Mouse (Mus musculus): ENCODE measurements around the gene Smyd1.
"Not testable (repeated sequence)": the region's sequence is repeated elsewhere in the genome, so short reads cannot be mapped to it uniquely, and the experiment has no call there.

Gene Smyd1

DNA sequence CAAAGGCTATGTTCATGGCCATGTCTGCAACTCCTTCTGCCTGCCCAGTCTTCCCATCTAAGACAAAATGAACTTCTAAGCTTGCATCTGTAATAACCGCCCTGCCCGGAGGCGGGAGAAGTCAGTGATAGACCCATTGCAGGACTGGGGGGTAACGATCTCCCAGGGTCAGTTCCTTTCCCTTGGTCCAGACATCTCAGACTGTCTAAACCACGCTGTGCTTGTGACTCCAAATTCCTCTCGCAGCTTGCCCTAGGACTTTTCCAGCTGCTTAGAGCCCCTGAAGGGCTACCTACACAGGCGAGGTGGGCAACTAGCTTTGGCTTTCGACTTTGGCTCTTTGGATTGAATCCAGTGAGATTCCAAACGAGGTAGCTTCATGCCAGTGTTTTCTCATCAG lies 2.8 kb upstream of the Smyd1 start:
- DNase-seq (ENCODE audit: low spot score): no peak

DNA sequence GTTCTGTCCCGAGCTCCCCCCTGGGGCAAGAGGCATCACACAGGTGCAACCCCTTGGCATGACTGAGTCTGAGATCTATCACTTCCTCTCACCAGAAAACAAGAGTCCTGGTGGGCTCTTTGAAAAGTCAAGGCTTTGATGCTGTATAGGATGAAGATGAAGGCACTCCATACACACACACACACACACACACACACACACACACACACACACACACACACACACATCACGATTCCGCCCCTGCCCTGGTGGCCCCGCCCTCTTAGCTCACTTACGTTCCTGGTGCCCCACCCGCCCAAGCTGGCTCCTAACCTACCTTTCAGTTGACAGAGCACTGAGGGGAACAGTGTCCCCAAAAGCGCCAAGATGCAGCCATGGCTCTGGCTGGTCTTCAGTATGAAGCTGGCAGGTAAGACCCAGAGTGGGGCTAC lies 473 bp upstream of the Smyd1 start, which contains the start of gene Cd8b1:
TSS of gene Cd8b1 (plus strand) at position 298 of the 431 bp plus-strand sequence.
- no peak for DNase-seq (ENCODE audit: low spot score)

DNA sequence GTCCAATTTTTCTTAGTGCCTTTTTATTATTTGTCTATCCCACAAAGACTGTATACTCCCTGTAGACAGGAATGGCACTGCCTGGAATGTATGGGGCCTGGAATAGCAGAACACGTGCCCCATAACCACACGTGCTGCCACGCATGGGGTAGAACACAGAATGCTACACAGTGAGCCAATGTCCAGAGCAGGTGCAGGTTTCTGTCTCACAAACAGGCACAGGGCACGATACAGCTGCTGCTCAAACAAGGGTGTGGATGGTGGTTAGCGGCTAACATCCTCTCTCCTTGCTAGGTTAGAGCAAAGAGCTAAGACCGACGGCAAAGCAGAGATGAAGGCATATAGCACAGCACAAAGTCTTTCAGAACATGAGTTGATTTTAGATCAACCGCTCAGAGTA lies 14.5 kb downstream of the Smyd1 start:
- no peak for DNase-seq (ENCODE audit: low spot score)

DNA sequence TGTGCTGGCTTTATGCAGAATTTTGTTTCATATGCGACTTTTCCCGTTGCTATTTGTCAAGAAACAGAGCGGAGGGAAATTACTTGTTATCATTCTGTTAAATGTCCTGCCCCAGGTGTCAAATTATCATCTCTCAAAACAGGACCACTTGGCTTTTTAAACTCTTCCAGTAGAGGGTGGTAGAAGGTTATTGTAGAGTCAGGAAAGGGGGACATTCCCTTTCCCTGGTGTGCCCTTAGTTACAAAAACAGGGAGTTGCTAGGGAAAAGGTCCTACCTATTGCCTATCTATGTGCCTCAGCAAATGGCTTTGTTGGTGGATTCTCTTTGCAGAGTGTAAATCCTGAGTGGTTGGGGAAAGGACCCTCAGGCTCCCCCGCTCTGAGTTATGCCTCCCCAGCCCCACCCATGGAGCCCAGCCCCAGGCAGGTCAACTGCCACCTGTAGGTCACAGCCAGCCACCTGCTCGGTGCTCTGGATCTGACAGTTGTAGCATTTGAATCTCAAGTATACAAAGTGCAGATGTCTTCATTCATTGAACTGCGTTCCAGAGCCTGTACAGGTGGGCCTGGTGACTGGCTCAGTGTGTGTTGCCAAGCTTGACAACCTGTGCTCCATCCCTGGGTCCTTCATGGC lies 19.8 kb downstream of the Smyd1 start:
- DNase-seq (ENCODE audit: low spot score): no peak

DNA sequence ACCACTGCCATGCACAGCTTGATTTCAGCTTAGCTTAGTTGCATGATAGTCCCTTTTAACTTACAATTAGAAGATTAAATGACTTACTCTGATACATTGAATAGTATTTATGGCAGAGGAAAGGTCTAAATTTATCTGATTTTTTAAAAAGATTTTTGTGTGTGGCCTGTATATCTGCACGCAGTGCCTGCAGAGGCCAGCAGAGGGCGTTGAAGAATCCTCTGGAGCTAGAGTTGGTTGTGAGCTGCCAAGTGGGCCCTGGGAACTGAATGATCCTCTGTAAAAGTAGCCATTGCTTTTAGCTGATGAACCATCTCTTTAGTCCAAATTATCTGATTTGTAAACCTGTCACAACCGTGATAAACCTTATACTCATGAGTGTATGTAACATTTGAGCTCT lies 23.3 kb downstream of the Smyd1 start:
- no peak for DNase-seq (ENCODE audit: low spot score)

DNA sequence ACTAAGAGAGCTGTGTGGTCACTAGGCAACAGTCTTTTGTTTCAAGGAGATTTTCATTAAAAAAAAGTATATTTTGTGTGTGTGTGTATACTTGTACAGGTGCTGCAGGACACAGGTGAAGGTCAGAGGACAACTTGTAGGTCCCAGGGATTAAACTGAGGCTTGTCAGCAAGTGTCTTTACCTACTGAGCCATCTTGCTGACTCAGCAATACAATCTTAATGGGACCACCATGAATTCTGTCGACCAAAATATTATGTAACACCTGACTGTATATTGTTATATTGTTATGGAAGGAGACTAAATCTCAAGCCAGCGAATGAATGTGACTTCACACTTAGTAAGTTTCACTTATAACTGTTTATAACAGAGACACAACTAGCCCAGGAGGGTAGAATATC lies 24.0 kb downstream of the Smyd1 start:
- no peak for DNase-seq (ENCODE audit: low spot score)

DNA sequence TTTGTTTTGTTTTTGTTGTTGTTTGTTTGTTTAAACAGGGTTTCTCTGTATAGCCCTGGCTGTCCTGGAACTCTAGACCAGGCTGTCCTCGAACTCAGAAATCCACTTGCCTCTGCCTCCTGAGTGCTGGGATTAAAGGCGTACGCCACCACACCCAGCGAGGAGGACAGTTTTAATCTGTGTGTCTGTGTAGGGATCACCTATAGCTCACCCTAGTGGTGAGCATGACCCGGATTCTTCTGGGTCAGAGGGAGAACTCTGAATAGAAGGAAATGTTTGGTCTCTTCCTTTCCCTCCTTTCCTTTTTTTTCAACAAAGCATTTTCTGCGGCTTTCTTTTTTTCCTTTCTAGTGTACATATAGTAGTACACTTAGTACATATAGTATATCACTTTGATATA lies 26.7 kb downstream of the Smyd1 start:
- no peak for DNase-seq (ENCODE audit: low spot score)

DNA sequence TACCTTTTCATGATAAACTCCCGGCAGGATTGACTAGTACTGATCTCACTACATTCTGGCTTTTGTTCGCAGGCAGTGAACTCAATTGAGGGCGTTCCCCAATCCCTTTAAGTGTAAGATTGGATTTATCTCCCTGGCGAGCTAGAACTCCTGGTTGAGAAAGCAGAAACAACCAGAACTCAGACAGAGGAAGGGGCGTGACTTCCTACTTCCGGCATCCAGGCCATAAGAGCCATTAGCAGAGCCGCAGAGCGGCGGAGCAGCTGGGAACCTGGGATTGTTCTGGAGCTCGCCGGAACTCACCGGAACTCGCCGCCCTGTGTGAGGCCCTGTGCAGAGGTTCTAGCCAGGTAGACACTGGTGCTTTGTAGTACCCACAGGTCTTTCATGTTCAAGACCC lies 28.5 kb downstream of the Smyd1 start:
- DNase-seq (ENCODE audit: low spot score): no peak

DNA sequence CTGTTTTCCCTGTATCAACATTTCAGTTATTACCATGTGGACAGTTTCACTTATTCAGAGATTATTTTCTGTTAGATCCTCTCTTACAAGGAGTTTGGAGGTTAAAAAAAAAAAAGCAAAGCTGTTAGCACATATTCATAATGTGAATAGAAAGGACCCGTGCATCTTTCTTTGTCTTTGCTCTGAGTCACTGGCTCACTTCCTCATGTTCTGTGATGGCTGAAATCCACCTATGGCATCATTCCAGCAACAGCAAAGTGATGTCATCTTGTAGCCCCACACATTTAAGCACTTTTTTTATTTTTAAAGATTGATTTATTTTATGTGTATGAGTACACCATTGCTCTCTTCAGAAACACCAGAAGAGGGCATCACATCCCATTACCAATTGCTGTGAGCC lies 42.6 kb downstream of the Smyd1 start:
- no peak for DNase-seq (ENCODE audit: low spot score)

DNA sequence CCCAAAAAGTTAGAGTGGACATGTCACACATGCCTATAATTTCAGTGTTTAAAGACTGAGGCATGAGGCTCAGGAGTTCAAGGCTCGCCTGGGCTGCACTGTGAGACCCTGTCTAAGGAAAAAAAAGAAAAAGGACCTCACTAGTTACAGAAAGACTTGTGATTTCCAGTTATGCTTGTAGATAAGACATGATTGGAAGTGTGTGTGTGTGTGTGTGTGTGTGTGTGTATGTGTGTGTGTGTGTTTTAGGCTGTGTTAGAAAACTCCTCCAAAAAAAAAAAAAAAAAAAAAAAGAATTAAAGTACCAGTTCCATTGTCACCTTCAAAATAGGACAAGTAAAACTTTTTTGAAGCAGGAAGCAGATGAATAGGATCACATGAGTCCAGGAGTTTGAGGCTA lies 47.4 kb downstream of the Smyd1 start:
- DNase-seq (ENCODE audit: low spot score): no peak

DNA sequence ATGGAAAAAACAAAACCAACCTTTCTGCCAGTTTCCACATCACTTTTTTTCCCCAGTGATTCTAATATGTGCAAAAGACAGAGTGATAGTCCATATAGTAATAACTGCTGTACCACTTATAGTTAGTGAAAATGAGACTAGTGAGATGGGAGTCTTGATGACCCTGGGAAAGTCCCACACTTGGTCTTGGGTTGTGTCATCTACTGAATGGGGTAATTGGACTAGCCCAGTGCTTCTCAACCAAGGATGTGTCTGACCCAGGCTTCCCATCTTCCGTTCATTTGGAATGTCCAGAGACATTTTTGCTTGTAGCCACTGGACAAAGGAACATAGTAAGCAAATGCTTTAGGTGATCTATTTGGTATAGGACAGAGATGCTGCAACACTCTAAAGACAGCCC lies 48.3 kb downstream of the Smyd1 start:
- no peak for DNase-seq (ENCODE audit: low spot score)

DNA sequence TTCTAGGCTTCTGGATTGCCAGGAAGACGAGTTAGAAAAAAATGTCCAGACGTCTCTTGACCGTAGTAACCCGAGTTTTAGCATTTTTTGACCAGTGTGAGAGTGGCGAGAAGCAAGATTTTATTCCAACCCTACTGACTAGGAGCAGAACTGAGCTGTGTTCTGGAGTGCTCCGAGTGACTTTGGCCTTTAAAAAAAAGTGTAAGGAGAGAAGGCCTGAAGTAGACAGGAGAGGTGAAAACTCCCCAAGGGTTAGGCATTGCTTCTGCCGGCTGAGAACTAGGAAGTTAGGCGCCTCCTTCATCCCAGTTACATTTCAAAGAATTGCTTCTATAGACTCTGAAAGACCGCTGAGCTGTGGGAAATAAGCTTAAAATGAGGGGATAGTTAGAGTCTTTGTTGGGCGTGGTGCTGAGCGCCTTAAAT lies 49.7 kb downstream of the Smyd1 start:
- DNase-seq (ENCODE audit: low spot score): no peak

DNA sequence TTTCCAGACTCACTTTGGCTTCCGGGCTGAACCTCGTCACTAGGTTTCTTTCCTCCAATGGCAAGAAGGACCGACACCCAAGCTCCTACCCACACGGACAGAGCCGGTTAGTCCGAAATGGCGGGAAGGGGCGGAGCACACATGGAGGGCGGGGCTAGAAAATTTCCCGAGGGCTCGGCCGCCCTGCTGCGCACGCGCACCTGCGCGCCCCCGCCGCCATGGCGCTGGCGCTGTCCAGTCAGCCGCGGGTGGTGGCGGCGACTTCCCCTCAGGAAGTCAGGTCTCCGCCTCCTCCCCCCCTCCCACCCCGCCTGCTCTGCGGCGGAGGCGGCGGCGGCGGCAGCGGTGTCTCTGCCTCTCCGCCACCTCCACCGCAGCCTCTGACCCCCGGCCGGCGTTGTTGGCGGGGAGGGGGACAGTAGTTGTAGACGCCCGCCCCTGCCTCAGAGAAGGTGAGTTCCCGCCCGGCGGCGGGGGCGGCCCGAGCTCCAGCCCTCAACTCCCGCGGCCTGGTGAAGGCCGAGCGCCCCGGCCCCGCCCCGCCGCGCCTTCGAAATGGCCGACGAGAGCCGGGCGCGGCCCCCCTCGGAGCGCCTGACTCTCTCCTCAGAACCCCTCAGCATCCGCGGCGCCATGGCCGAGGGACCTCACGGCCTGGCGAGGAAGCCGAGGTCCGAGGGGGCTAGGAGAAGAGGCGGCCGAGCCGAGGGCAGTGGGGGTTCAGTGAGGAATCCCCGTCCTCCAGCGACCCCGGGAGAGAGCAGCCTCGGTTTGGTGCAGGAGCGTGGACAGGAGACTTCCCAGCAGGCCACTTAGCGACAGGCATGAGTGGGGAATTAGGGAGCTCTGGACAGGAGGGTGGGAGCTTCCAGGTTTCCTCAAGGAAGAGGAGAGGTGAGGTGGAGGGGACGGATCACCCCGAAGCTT lies 50.4 kb downstream of the Smyd1 start, which contains the start of gene Krcc1:
TSS of gene Krcc1 (plus strand) at position 289 of the 927 bp plus-strand sequence.
- DNase-seq (ENCODE audit: low spot score): peak; percentile 97

DNA sequence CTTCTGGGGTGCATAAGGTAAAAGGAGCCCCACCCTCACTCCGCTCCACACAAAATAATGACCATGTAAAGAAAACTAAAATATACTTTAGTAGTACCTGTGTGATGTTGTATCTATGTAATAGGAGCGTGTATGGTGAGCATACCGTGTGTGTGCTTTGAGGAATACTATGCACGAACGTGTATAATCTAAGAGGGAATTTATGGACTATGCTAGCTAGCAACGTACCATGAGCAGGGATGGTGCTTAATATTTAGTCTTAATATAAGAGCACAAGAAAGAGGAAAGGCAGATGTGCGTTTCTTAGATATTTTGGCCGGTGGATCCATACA lies 51.0 kb downstream of the Smyd1 start:
- no peak for DNase-seq (ENCODE audit: low spot score)

DNA sequence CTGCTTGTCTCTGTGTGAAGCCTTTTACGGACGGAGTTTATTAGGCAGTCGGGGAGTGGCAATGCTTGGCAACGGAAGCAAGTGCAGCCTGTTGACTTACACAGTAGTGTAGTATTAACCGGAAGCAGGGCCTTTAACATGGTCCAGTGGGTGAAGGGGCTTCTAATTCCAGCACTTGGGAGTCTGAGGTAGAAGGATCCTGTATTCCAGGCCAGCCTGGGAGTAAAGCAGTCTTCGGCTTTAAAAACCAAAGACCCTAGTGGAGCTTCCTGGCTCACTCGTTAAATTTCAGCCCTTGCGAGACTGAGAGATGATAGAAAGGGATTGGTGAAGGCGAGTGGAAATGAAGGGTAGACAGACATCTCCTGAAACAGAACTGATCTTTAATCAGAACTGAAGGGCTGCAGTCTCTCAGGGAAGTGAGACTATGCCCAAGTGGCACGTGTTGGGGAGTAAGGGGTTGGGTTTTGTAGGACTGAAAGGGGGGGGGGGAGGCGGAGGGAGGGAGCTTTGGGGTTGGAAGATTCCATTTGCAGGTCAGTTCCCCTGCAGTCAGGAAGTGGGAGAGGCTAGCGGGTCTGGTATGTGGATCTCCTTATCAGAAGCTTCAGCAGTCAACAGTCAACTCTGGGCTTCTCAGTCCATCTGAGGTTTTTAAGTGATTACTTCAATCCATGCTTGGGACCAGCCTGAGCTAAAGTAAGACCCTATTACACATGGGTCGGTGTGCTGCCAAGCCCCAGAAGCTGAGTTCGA lies 51.6 kb downstream of the Smyd1 start:
- peak; percentile 34 for DNase-seq (ENCODE audit: low spot score)

DNA sequence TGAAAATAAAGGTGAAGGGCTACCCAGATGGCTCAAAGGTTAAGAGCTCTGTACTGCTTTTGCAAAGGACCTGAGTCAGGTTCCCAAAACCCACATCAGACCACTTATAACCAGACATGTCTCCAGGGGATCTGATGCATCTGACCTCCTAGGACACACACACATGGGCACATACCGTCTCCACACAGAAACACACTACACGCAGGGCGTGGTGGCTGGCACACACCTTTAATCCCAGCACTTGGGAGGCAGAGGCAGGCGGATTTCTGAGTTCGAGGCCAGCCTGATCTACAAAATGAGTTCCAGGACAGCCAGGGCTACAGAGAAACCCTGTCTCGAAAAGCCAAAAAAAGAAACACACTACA lies 52.4 kb downstream of the Smyd1 start:
- DNase-seq (ENCODE audit: low spot score): not testable (repeated sequence)

DNA sequence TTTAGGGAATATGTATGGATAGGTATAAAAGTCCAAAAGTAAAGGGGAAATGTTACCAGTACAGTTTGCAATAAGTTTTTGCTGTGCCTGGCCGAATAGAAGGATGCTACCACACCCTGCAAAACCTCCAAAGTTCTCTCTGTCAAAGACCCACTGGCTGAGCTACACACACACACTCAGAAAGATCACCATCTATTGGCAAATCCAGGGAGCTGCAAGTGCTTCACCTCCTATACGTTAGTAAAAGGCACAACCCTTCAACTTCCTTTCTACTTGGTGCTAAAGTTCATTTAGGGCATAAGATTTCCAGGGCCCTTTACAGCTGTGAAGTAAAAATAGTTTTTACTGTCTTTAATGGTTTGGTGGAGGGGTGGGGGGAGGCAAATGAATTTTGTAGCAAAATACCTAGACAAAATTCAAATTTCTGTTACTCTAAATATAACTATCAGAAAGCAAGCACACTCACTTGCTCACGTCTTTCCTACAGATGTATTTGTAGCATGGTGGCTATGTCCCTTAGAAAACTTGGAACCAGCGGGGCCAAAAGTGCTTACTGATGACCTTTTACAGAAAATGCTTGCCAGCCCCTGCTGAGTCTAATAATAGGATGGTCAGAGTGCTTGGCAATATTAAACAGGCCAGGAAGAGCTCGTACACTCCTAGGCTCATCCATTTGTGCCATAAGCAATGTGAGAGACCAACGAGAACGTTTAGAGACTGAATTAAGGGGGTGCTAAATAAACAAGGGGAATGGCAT lies 52.9 kb downstream of the Smyd1 start:
- DNase-seq (ENCODE audit: low spot score): no peak

DNA sequence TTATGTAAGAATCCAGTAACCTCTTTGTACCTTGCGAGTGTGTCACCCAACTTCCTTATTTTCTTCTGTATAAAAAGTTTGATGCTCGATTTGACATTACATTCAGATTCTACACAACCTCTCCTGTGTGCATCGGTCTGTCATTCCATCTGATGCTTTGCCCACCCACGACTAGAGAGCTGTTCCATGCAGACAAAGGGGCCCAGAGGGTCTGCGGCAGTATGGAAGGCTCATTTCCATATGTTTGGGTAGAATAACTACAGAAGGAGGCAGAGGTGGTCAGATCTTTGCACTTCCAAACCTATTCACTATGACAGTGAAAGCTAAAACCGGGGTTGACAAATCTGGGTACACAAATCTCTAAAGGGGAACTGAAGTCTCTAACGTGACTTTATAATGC lies 54.4 kb downstream of the Smyd1 start:
- DNase-seq (ENCODE audit: low spot score): not testable (repeated sequence)

DNA sequence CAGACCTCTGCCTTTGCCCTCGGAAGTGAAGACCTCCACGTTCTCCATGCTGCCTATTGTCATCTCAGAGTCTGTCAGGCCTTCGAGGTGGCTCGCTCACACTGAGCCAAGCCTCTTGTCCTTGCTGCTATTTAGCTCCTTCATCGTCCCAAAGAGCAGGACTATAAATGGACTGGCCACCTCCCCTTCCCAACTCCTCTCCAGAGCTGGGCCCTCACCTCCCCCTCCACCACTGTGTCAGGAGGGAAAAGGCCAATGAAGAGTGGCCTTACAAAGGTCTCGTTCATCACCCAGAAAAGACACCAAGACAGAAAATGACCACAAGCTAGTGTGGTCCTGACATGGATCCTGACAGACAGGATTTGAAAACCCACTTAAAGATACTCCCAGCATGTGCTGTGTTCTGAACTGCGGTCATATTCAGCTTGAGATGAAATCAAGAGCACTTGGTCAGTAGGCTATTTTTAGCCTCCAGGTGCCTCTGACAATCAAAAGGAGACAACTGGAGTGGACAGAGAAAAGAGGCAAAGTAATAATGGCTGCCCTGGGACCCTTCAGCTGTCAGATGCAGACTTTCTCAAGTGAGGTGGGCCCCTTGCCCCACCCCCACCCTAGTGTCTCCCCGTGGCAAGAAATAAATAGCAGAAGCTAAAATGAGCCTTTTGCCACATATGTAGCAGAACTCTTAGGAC lies 59.7 kb downstream of the Smyd1 start:
- no peak for DNase-seq (ENCODE audit: low spot score)

DNA sequence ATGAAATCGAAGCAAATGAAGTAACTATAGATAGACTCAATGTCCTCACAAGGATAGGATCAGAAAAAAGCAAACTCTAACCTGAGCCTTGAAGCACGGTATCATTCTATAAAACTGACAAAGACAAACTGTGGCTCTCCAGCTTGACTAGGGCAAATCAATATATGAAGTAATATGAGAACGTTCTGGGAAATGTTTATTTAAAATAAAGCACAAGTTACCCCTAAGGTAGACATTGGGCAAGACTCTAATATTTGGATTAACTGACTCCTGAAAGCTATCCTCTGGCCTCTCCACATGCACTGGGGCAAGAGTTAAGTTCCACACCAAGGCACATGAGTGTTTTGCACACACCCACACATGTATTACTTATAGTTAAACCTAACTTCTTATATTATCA lies 61.0 kb downstream of the Smyd1 start:
- no peak for DNase-seq (ENCODE audit: low spot score)

DNA sequence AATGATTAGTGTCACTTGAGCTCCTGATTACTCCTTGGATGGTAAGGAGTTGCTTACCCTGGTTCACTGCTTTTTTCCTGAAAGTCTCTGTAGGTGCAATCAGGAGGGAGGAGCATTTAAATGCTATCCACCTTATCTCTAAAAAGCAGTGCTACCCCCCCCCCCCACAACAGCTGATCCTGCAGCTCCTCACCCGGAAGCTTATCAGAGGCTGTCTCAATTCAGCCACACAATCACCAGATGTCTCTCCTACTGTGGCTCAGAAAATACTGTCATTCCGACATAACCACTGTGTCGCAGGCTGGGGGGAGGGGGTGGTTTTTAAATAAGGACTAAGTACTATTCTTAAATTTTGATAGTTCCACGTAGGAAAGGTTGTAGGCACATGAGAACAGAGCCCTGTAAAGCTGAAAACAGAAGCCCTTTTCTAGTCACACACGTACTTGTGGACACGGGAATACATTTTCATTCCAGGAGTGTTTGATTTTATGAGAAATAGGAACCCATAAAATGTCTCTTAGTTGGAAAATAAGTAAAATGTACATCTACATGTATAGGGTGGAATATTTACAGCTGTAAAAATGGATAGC lies 61.9 kb downstream of the Smyd1 start:
- no peak for DNase-seq (ENCODE audit: low spot score)
